Comparison of ENCODE assay signal across 8 mouse cellular contexts in genomic region chr19:34254880-34255681, GRCm38 (mm10). TPM values are rescaled to one million over a fixed set of nuclear protein-coding genes. Genes with fewer than 3 reads are reported as not detected.
DNase-seq lines count a peak whose midpoint lies in the region; ATAC-seq and TF ChIP-seq lines count a peak whose summit lies in the region.

Gene Acta2, minus strand, starts transcription at chr19:34255590.

- no peak for DNase-seq in left cerebral cortex, adult 18-20 months (ENCODE audit: low spot score in 2 of 2)
- no peak for DNase-seq in left cerebral cortex, postnatal 4 days
- DNase-seq in heart, embryonic 10.5 days (ENCODE audit: low spot score): peak; percentile 92
- DNase-seq in left cerebral cortex, postnatal 10 days (ENCODE audit: extremely low spot score in 1 of 2, low spot score in 2 of 2): no peak
- DNase-seq in right cerebral cortex, postnatal 14 days: no peak
- no peak for DNase-seq in B cell, adult 2 months

- H3K4me2 ChIP-seq in midbrain, embryonic 13.5 days (replicated peaks): no peak within 1 kb of the TSS

- H3K4me1 ChIP-seq in bone marrow macrophage, adult 2 months (ENCODE audit: control insufficient read depth, insufficient read depth, low read length): peaks cover 31% of the 10 kb centered on the region
- peaks cover 14% of the 10 kb centered on the region; the same call in 1 of the 2 replicates for H3K4me1 ChIP-seq in heart, embryonic 10.5 days
- 0 out of 2 replicates have a peak, but pooled peaks cover 2% of the 10 kb centered on the region for H3K4me1 ChIP-seq in midbrain, embryonic 13.5 days (replicated peaks)

- no peaks in the 10 kb centered on the region for H3K9me3 ChIP-seq in heart, embryonic 10.5 days
- no peaks in the 10 kb centered on the region for H3K9me3 ChIP-seq in midbrain, embryonic 13.5 days

- no peak within 1 kb of the TSS for H3K9ac ChIP-seq in midbrain, embryonic 13.5 days (replicated peaks)

- no peak within 1 kb of the TSS for H3K27ac ChIP-seq in bone marrow macrophage, adult 2 months (ENCODE audit: insufficient read depth, low read depth, low read length)
- peak within 1 kb of the TSS; percentile 85 for H3K27ac ChIP-seq in heart, embryonic 10.5 days
- H3K27ac ChIP-seq in midbrain, embryonic 13.5 days: no peak within 1 kb of the TSS

- WGBS in heart, embryonic 10.5 days: 27% methylated on average over 16 of the region's 16 CpGs
- 68% methylated on average over 16 of the region's 16 CpGs for WGBS in midbrain, embryonic 13.5 days

- no peak for TF ChIP-seq POLR2A in bone marrow macrophage, adult 2 months (IDR thresholded peaks at IDR 0.05; ENCODE audit: borderline replicate concordance, low read depth, low read length)

- H3K27me3 ChIP-seq in heart, embryonic 10.5 days (ENCODE audit: insufficient read depth, poor library complexity, severe bottlenecking): no peaks in the 10 kb centered on the region
- no peaks in the 10 kb centered on the region for H3K27me3 ChIP-seq in midbrain, embryonic 13.5 days

- peaks cover 2% of the 10 kb centered on the region; the same call in 1 of the 2 replicates for H3K36me3 ChIP-seq in heart, embryonic 10.5 days
- H3K36me3 ChIP-seq in midbrain, embryonic 13.5 days: no peaks in the 10 kb centered on the region

- TF ChIP-seq CTCF in bone marrow macrophage, adult 2 months (IDR thresholded peaks at IDR 0.05; ENCODE audit: low read depth, low read length): no peak

- intact Hi-C loops in left cerebral cortex, postnatal 4 days (cut with DNase I): no loop called here
- intact Hi-C loops in left cerebral cortex, postnatal 10 days (cut with DNase I): no loop called here

- ATAC-seq in midbrain, embryonic 13.5 days: no peak

- H3K4me3 ChIP-seq in bone marrow macrophage, adult 2 months (ENCODE audit: insufficient read depth, low read length): no peak within 1 kb of the TSS
- peak within 1 kb of the TSS; percentile 59 for H3K4me3 ChIP-seq in heart, embryonic 10.5 days
- no peak within 1 kb of the TSS for H3K4me3 ChIP-seq in midbrain, embryonic 13.5 days (replicated peaks)

RNA-seq across cellular contexts. Expression of gene Acta2, which starts in this region (rescaled TPM):
- total RNA-seq in left cerebral cortex, adult 18-20 months (2021): 10 to 100 TPM; 11.2 to 15.1 TPM
- 10 to 100 TPM in 1 of 2 experiments, 1 to 10 TPM in 1; 9.3 to 10.5 TPM for total RNA-seq in left cerebral cortex, postnatal 4 days (2021)
- polyA plus RNA-seq in bone marrow macrophage, adult 2 months (2012; ENCODE audit: insufficient read depth, insufficient read length, missing spikeins): 22.4 and 25.9 TPM in 2 replicates
- polyA plus RNA-seq in heart, embryonic 10.5 days (2016; fragmentation: Nextera tagmentation; extraction: Ambion mirVana): 1,821 and 2,118 TPM in 2 replicates
- 10 to 100 TPM; 17.0 to 17.1 TPM for total RNA-seq in left cerebral cortex, postnatal 10 days (2021)
- polyA plus RNA-seq in midbrain, embryonic 13.5 days (2015; fragmentation: Nextera tagmentation; extraction: Ambion mirVana): 9.6 and 15.2 TPM in 2 replicates

Comparison
In these comparisons a context has a peak if more than half of its experiments do, and no peak if none do; other contexts are left out.
1. RNA of gene Acta2 (polyA plus RNA-seq): 1,821 to 2,118 TPM in heart, embryonic 10.5 days; 22.4 to 25.9 TPM in bone marrow macrophage, adult 2 months and 9.6 to 15.2 TPM in midbrain, embryonic 13.5 days; every median in the first group is over 10 times any median in the second.